Mouse (Mus musculus) neural tube, embryonic 12.5 days (tissue): ENCODE measurements around the gene Nckap5l. TPM values are rescaled to one million over a fixed set of nuclear protein-coding genes. Genes with fewer than 3 reads are reported as not detected.
A peak's percentile ranks its signal among the peaks of the same experiment; 100 is the strongest.

Source experiments
- ATAC-seq: fragments of 200-750 bp; cut with Nextera tagmentation; 2 replicates; pipeline ENCODE4 v1.8.0; 2017; ENCODE audit warnings: low read depth, mild to moderate bottlenecking, moderate TSS enrichment, moderate library complexity; ENCODE audit not compliant: low FRiP score
- H3K27ac ChIP-seq: fragments of 300-500 bp; sonication (generic); 2 replicates; pipeline ENCODE4 v1.5.1; 2016
- H3K27me3 ChIP-seq: fragments of 300-500 bp; sonication (generic); replicated peaks from 2 replicates; pipeline ENCODE4 v1.6.1; 2016; ENCODE audit warnings: mild to moderate bottlenecking
- H3K36me3 ChIP-seq: fragments of 300-500 bp; sonication (generic); 2 replicates; pipeline ENCODE4 v1.6.1; 2016; ENCODE audit warnings: mild to moderate bottlenecking
- H3K4me1 ChIP-seq: fragments of 300-500 bp; sonication (generic); 2 replicates; pipeline ENCODE4 v1.6.1; 2016
- H3K4me2 ChIP-seq: fragments of 300-500 bp; sonication (generic); replicated peaks from 2 replicates; pipeline ENCODE4 v1.6.1; 2016; ENCODE audit warnings: mild to moderate bottlenecking
- H3K4me3 ChIP-seq: fragments of 300-500 bp; sonication (generic); 2 replicates; pipeline ENCODE4 v1.5.1; 2016
- H3K9ac ChIP-seq: fragments of 300-500 bp; sonication (generic); 2 replicates; pipeline ENCODE4 v1.6.1; 2016; ENCODE audit warnings: mild to moderate bottlenecking
- H3K9me3 ChIP-seq: fragments of 300-500 bp; sonication (generic); 2 replicates; pipeline ENCODE4 v1.6.1; 2016; ENCODE audit warnings: mild to moderate bottlenecking
- WGBS: fragments of 180-500 bp; shearing (Covaris S2); methylation state at CpG from one replicate; pipeline ENCODE4 v1.1.7; 2016; 5-methylcytosine and 5-hydroxymethylcytosine counted together
- polyA plus RNA-seq: library from polyadenylated mRNA; unstranded; fragments of >200 nt; fragmentation: Nextera tagmentation; extraction: Ambion mirVana; gene quantifications from 2 replicates; pipeline ENCODE4 v1.2.1, GENCODE M21; 2016

Gene Nckap5l
- 15.4 and 17.2 TPM in 2 replicates for polyA plus RNA-seq

- peak within 1 kb of the TSS; percentile 72 for H3K27ac ChIP-seq
- no peaks in the 10 kb centered on the region; the same call in 1 of the 2 replicates for H3K36me3 ChIP-seq
- no peaks in the 10 kb centered on the region for H3K27me3 ChIP-seq
- H3K9ac ChIP-seq: peak within 1 kb of the TSS; percentile 78
- 1% methylated on average over 45 of the region's 45 CpGs for WGBS
- H3K4me1 ChIP-seq: peaks cover 46% of the 10 kb centered on the region
- peak; percentile 96 for ATAC-seq
- no peaks in the 10 kb centered on the region for H3K9me3 ChIP-seq
- peak within 1 kb of the TSS; percentile 79 for H3K4me3 ChIP-seq
- peak within 1 kb of the TSS; percentile 86 for H3K4me2 ChIP-seq
Measured at GRCm38 (mm10) chr15:99457606-99458401, at the start of gene Nckap5l. TSS of gene Nckap5l (minus strand) at chr15:99457748.

- 85% methylated on average over 15 of the region's 15 CpGs for WGBS
- no peak for ATAC-seq
- no peak overlapping the region for H3K27ac ChIP-seq
- H3K4me3 ChIP-seq: no peak overlapping the region
- no peak overlapping the region for H3K4me2 ChIP-seq
- no peaks in the 10 kb centered on the region for H3K36me3 ChIP-seq
- no peaks in the 10 kb centered on the region for H3K9me3 ChIP-seq
- no peak overlapping the region for H3K9ac ChIP-seq
- no peaks in the 10 kb centered on the region for H3K27me3 ChIP-seq
- H3K4me1 ChIP-seq: peaks cover 25% of the 10 kb centered on the region
Measured at GRCm38 (mm10) chr15:99505324-99506095, 48.0 kb upstream of the Nckap5l start.

- no peaks in the 10 kb centered on the region for H3K9me3 ChIP-seq
- no peaks in the 10 kb centered on the region for H3K36me3 ChIP-seq
- H3K4me2 ChIP-seq: no peak overlapping the region
- 79% methylated on average over 5 of the region's 5 CpGs for WGBS
- no peak overlapping the region for H3K27ac ChIP-seq
- no peak for ATAC-seq
- no peaks in the 10 kb centered on the region; the same call in 1 of the 2 replicates for H3K27me3 ChIP-seq
- H3K9ac ChIP-seq: no peak overlapping the region
- H3K4me1 ChIP-seq: peaks cover 25% of the 10 kb centered on the region
- H3K4me3 ChIP-seq: no peak overlapping the region
Measured at GRCm38 (mm10) chr15:99503256-99503655, 45.7 kb upstream of the Nckap5l start.

GRCm38 (mm10) chr15:99502311-99502831 lies 44.8 kb upstream of the Nckap5l start:
- Histone ChIP-seq H3K4me1 (peaks cover 30% of the 10 kb centered on the region), H3K36me3 (no peaks in the 10 kb centered on the region), H3K4me2 (0 out of 2 replicates have a peak overlapping the region, but pooled peaks have one; percentile 14), H3K4me3 (no peak overlapping the region), H3K9me3 (no peaks in the 10 kb centered on the region), H3K27ac (peak overlapping the region; percentile 66), H3K27me3 (no peaks in the 10 kb centered on the region; the same call in 1 of the 2 replicates), H3K9ac (no peak overlapping the region)
- ATAC-seq: peak; percentile 14; the same call in 1 of the 2 replicates
- WGBS: 40% methylated on average over 12 of the region's 12 CpGs

GRCm38 (mm10) chr15:99501292-99502260 lies 44.0 kb upstream of the Nckap5l start:
- Histone ChIP-seq H3K36me3 (no peaks in the 10 kb centered on the region), H3K27ac (0 out of 2 replicates have a peak overlapping the region, but pooled peaks have one; percentile 10), H3K4me1 (peaks cover 32% of the 10 kb centered on the region), H3K9me3 (no peaks in the 10 kb centered on the region), H3K9ac (no peak overlapping the region), H3K4me2 (0 out of 2 replicates have a peak overlapping the region, but pooled peaks have one; percentile 14), H3K4me3 (no peak overlapping the region), H3K27me3 (no peaks in the 10 kb centered on the region; the same call in 1 of the 2 replicates)
- 63% methylated on average over 20 of the region's 20 CpGs for whole genome bisulfite sequencing
- no peak for ATAC-seq

GRCm38 (mm10) chr15:99500320-99500719 lies 42.8 kb upstream of the Nckap5l start:
- H3K4me2 ChIP-seq: no peak overlapping the region
- no peak overlapping the region for H3K27ac ChIP-seq
- WGBS: 63% methylated on average over 5 of the region's 5 CpGs
- H3K9ac ChIP-seq: no peak overlapping the region
- H3K36me3 ChIP-seq: no peaks in the 10 kb centered on the region
- H3K4me1 ChIP-seq: peaks cover 27% of the 10 kb centered on the region
- H3K9me3 ChIP-seq: no peaks in the 10 kb centered on the region
- no peak for ATAC-seq
- no peaks in the 10 kb centered on the region; the same call in 1 of the 2 replicates for H3K27me3 ChIP-seq
- H3K4me3 ChIP-seq: no peak overlapping the region

GRCm38 (mm10) chr15:99499726-99500125 lies 42.2 kb upstream of the Nckap5l start:
- Histone ChIP-seq H3K4me3 (no peak overlapping the region), H3K4me2 (no peak overlapping the region), H3K27ac (no peak overlapping the region), H3K9ac (no peak overlapping the region), H3K4me1 (peaks cover 22% of the 10 kb centered on the region), H3K27me3 (no peaks in the 10 kb centered on the region; the same call in 1 of the 2 replicates), H3K36me3 (no peaks in the 10 kb centered on the region), H3K9me3 (no peaks in the 10 kb centered on the region)
- ATAC-seq: no peak
- 55% methylated on average over 6 of the region's 6 CpGs for WGBS

GRCm38 (mm10) chr15:99498781-99499180 lies 41.2 kb upstream of the Nckap5l start:
- H3K36me3 ChIP-seq: no peaks in the 10 kb centered on the region
- peaks cover 22% of the 10 kb centered on the region for H3K4me1 ChIP-seq
- 87% methylated on average over 4 of the region's 4 CpGs for WGBS
- no peaks in the 10 kb centered on the region; the same call in 1 of the 2 replicates for H3K27me3 ChIP-seq
- H3K9me3 ChIP-seq: no peaks in the 10 kb centered on the region
- H3K9ac ChIP-seq: 0 out of 2 replicates have a peak overlapping the region, but pooled peaks have one; percentile 5
- H3K4me2 ChIP-seq: no peak overlapping the region
- no peak for ATAC-seq
- H3K4me3 ChIP-seq: no peak overlapping the region
- H3K27ac ChIP-seq: no peak overlapping the region

GRCm38 (mm10) chr15:99498356-99498755 lies 40.8 kb upstream of the Nckap5l start:
- ATAC-seq: no peak
- Histone ChIP-seq H3K4me1 (peaks cover 22% of the 10 kb centered on the region), H3K4me3 (no peak overlapping the region), H3K4me2 (no peak overlapping the region), H3K9me3 (no peaks in the 10 kb centered on the region), H3K9ac (no peak overlapping the region), H3K27ac (no peak overlapping the region), H3K36me3 (no peaks in the 10 kb centered on the region), H3K27me3 (no peaks in the 10 kb centered on the region; the same call in 1 of the 2 replicates)
- WGBS: 87% methylated on average over 4 of the region's 4 CpGs

GRCm38 (mm10) chr15:99497527-99498242 lies 40.1 kb upstream of the Nckap5l start:
- no peaks in the 10 kb centered on the region for H3K36me3 ChIP-seq
- H3K4me3 ChIP-seq: no peak overlapping the region
- no peak overlapping the region for H3K4me2 ChIP-seq
- H3K27ac ChIP-seq: no peak overlapping the region
- no peaks in the 10 kb centered on the region for H3K9me3 ChIP-seq
- 59% methylated on average over 12 of the region's 12 CpGs for WGBS
- no peak overlapping the region for H3K9ac ChIP-seq
- H3K4me1 ChIP-seq: peaks cover 21% of the 10 kb centered on the region
- ATAC-seq: no peak
- no peaks in the 10 kb centered on the region; the same call in 1 of the 2 replicates for H3K27me3 ChIP-seq
